Mouse (Mus musculus): Measurements from ENCODE around the gene Slc1a7. TPM values are rescaled to one million over a fixed set of nuclear protein-coding genes. Genes with fewer than 3 reads are reported as not detected.
A peak's percentile ranks its signal among the peaks of the same experiment; 100 is the strongest.

Slc1a7 gene
- 0.05 TPM in 1 of 2 replicates, not detected in the other for polyA plus RNA-seq (2015; fragmentation: Nextera tagmentation; extraction: Ambion mirVana)

DNA sequence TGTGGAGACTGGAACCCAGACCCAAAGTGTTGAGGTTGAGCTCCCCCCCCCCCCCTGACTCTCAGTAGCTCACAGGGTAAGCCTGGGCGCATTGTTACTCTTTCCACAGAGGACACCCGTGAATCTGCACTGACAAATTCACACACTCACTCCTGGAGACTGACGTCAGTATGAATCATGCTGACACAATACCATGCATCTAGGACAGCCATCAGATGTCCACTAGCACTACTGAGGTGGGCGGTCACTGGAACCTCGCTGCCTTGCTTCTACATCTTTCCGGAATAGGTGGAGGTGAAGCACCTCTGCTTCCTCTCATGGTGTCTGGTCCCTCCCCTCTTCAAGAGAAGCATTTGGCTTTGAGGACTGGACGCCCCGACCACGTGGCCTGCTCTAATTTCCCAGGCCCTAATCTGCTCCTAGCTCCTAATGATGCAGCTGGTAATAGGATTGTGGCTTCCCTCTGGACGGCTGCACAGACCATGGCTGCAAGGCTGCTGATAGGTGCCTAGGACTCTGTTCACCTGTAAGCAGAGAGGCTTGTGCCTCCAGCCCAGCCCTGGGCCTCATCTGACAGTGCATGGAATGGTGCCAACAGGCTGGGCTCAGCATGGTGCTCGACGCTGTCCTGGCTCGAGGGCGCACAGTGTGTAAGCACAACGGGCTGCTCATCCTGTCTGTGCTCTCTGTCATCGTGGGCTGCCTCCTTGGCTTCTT lies at the start of gene Slc1a7:
TSS of gene Slc1a7 (plus strand) at position 367 of the 717 bp plus-strand sequence.
- Histone ChIP-seq H3K36me3 (no peaks in the 10 kb centered on the region), H3K9ac (no peak within 1 kb of the TSS), H3K4me3 (no peak within 1 kb of the TSS), H3K4me2 (no peak within 1 kb of the TSS), H3K9me3 (no peaks in the 10 kb centered on the region), H3K27ac (replicated peaks) (no peak within 1 kb of the TSS), H3K27me3 (no peaks in the 10 kb centered on the region), H3K4me1 (replicated peaks) (no peaks in the 10 kb centered on the region)
- 80% methylated on average over 16 of the region's 16 CpGs for WGBS
- no peak for ATAC-seq (ENCODE audit: low FRiP score, low read depth)

DNA sequence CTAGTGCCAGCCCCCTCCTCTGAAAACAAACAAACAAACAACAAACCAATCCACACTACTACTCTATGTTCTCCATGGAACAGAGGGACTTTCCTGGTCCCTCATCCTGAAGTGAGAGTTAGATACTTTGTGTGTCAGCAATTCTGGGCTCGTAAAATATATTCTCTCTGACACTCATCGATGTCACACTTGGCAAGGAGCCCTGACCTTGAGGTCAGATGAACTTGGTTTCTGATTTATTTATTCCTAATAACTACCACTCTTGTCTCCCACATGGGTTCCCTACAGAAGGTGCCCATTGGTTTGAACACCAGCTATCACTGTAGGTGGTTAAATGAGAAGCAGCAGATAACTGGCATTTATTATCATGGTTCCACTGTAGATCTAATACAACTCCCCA lies 47.8 kb upstream of the Slc1a7 start:
- WGBS = 87% methylated on average over 2 of the region's 2 CpGs
- Histone ChIP-seq H3K27me3 (no peaks in the 10 kb centered on the region), H3K9ac (no peak overlapping the region), H3K9me3 (no peaks in the 10 kb centered on the region), H3K27ac (replicated peaks) (no peak overlapping the region), H3K36me3 (no peaks in the 10 kb centered on the region), H3K4me3 (no peak overlapping the region), H3K4me1 (replicated peaks) (peaks cover 17% of the 10 kb centered on the region), H3K4me2 (no peak overlapping the region)
- no peak for ATAC-seq (ENCODE audit: low FRiP score, low read depth)

DNA sequence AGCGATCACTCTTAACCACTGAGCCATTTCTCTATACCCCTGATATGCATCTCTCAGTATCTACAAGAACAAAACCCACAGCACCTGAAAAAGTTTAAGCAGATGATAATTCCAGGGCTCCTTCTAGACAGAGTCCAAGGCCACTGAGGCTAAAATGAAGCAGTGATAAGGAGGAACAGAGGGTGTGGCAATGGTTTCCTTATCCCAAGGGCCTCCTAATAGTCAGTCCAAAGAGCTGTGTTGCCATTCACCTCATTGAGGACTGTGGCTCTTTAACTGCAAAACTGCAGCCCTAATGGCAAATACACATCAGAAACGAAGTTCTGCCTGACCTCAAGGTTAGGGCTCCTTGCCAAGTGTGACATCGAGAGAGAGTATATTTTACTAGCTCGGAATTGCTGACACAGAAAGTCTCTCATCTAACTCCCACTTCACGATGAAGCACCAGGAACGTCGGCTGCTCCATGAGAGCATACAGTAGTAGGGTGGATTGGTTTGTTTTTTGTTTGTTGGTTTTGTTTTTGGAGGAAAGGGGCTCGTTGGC lies 46.9 kb upstream of the Slc1a7 start:
- peaks cover 17% of the 10 kb centered on the region for H3K4me1 ChIP-seq (replicated peaks)
- H3K4me3 ChIP-seq = no peak overlapping the region
- WGBS = 79% methylated on average over 8 of the region's 8 CpGs
- H3K9ac ChIP-seq = no peak overlapping the region
- H3K4me2 ChIP-seq = no peak overlapping the region
- ATAC-seq (ENCODE audit: low FRiP score, low read depth) = no peak
- H3K36me3 ChIP-seq = no peaks in the 10 kb centered on the region
- H3K9me3 ChIP-seq = no peaks in the 10 kb centered on the region
- H3K27me3 ChIP-seq = no peaks in the 10 kb centered on the region
- no peak overlapping the region for H3K27ac ChIP-seq (replicated peaks)

DNA sequence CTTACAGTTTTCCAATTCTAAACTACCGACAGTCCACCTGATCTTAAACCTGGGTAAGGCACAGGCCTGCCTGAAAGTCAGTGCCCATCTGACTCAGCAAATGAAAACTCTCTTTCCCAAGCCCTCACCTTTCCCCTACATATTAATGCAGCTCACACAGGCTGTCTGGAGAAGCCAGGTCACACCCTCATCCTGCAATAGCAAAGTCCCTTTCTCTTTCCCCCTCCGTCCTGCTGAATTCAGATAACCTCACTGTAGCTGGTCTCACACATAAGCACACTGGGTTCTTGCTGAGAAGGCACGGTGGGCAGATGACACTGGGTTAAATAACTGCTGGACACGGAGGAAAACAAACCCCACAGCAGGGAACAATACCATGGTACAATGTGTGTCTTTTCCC lies 46.2 kb upstream of the Slc1a7 start:
- Histone ChIP-seq H3K9me3 (no peaks in the 10 kb centered on the region), H3K9ac (no peak overlapping the region), H3K4me2 (peak overlapping the region; percentile 89), H3K4me1 (replicated peaks) (peaks cover 17% of the 10 kb centered on the region), H3K36me3 (no peaks in the 10 kb centered on the region), H3K27me3 (no peaks in the 10 kb centered on the region), H3K27ac (replicated peaks) (peak overlapping the region; percentile 21; the same call in 1 of the 2 replicates), H3K4me3 (no peak overlapping the region)
- WGBS = 46% methylated on average over 4 of the region's 4 CpGs
- ATAC-seq (ENCODE audit: low FRiP score, low read depth) = no peak

DNA sequence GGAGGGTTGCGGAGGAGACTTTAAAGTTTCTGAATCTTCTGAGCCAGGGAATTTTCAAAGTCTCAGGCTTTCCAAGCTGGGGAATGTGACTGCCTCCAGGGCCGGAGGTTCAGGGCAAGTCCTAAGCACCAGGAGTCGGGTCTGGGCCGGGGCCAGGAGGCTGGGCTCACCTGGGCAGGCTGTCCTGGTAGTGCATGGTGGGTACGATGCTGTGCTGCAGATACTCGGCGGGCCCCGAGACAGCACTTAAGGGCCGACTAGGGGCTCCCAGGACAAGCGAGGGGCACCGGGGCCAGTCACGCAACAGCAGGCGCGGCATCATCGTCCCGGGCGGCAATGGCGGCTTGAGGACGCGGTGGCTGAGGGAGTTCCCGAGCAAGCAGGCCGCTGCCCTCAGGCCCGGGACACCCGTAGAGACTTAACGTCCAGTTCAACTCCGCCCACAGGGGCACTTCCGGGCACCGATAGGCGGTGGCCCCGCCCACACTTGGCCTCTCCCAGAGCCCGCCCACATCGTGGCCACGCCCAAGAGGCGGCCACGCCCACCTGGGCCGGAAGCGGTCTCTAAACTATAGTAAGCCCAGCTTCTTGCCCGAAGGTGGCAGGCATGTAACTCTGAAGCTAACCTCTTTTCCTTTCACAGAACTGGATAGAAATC lies 44.9 kb upstream of the Slc1a7 start, which contains the start of gene Cpt2:
TSS of gene Cpt2 (minus strand) at position 466 of the 658 bp plus-strand sequence.
- Histone ChIP-seq H3K9ac (peak within 1 kb of the TSS; percentile 67), H3K27me3 (no peaks in the 10 kb centered on the region), H3K4me3 (peak within 1 kb of the TSS; percentile 64), H3K27ac (replicated peaks) (peak within 1 kb of the TSS; percentile 68), H3K9me3 (no peaks in the 10 kb centered on the region), H3K36me3 (no peaks in the 10 kb centered on the region), H3K4me2 (peak within 1 kb of the TSS; percentile 89), H3K4me1 (replicated peaks) (peaks cover 17% of the 10 kb centered on the region)
- ATAC-seq (ENCODE audit: low FRiP score, low read depth) = peak; percentile 94
- WGBS = 2% methylated on average over 38 of the region's 38 CpGs

DNA sequence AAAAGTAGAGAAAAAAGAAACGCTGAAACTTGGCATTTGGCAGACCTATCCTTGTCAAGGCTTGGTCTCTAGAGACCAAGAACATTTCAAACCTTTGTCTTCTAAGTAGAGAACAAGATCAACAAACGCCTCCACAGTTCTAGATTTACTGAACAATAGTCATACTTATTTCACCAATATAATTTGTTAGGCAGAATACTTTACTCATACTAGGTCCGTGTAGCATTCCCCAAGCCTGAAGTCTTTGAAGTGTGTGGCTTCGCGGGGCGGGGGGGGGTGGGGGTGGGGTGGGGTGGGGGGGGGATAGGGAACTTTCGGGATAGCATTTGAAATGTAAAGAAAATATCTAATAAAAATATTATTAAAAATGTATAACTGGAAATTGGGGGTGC lies 44.3 kb upstream of the Slc1a7 start:
- no peaks in the 10 kb centered on the region for H3K36me3 ChIP-seq
- WGBS = 45% methylated on average over 7 of the region's 7 CpGs
- no peak overlapping the region for H3K27ac ChIP-seq (replicated peaks)
- H3K9ac ChIP-seq = peak overlapping the region; percentile 67; the same call in 1 of the 2 replicates
- H3K27me3 ChIP-seq = no peaks in the 10 kb centered on the region
- H3K4me2 ChIP-seq = peak overlapping the region; percentile 89
- H3K4me1 ChIP-seq (replicated peaks) = peaks cover 17% of the 10 kb centered on the region
- no peak for ATAC-seq (ENCODE audit: low FRiP score, low read depth)
- H3K4me3 ChIP-seq = peak overlapping the region; percentile 64
- H3K9me3 ChIP-seq = no peaks in the 10 kb centered on the region

DNA sequence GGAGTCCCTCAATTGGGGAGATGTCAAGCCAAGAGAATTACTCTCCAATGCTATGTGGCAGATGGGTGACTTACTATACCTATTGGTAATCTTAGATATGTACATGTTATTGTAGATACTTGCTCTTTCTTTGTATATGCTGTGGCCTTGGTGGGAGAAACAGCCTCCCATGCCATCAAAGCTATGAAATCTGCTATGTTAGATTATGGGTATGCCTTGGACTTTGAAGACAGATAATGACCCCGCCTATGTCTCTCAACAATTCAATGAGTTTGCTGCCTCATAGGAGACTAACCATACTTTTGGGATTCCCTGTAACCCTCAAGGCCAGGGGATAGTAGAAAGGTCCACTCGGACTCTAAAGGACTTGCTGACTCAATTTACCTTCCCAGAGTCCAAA lies 39.9 kb upstream of the Slc1a7 start:
- H3K27ac ChIP-seq (replicated peaks) = no peak overlapping the region
- no peak overlapping the region for H3K4me3 ChIP-seq
- no peak overlapping the region for H3K9ac ChIP-seq
- ATAC-seq (ENCODE audit: low FRiP score, low read depth) = no peak
- H3K9me3 ChIP-seq = no peaks in the 10 kb centered on the region
- H3K4me2 ChIP-seq = no peak overlapping the region
- WGBS = 65% methylated on average over 2 of the region's 2 CpGs
- peaks cover 4% of the 10 kb centered on the region; the same call in 1 of the 2 replicates for H3K4me1 ChIP-seq (replicated peaks)
- H3K27me3 ChIP-seq = no peaks in the 10 kb centered on the region
- no peaks in the 10 kb centered on the region for H3K36me3 ChIP-seq

DNA sequence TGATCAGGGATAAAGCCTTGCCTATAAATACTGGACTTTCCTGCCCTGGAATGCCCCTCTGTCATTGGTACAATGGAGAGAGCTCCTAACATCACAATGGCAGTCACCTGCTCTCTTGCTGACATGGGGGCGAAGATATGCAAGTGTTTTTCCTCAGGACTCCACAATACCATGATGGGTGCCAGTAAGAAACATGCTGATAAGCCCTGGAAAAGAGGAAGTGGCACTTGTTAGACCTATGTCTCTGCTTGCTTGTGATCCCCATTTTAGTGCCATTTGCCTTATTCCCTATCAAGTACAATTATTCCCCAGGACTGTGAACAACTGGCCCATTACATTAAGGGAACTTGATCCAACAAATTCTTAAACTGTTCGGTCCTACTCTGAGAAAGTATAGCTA lies 39.4 kb upstream of the Slc1a7 start:
- Histone ChIP-seq H3K9ac (no peak overlapping the region), H3K27ac (replicated peaks) (no peak overlapping the region), H3K9me3 (no peaks in the 10 kb centered on the region), H3K36me3 (no peaks in the 10 kb centered on the region), H3K4me3 (no peak overlapping the region), H3K4me2 (no peak overlapping the region), H3K27me3 (no peaks in the 10 kb centered on the region), H3K4me1 (replicated peaks) (0 out of 2 replicates have a peak, but pooled peaks cover under 1% of the 10 kb centered on the region)
- WGBS = 82% methylated on average over 2 of the region's 2 CpGs
- ATAC-seq (ENCODE audit: low FRiP score, low read depth) = no peak

DNA sequence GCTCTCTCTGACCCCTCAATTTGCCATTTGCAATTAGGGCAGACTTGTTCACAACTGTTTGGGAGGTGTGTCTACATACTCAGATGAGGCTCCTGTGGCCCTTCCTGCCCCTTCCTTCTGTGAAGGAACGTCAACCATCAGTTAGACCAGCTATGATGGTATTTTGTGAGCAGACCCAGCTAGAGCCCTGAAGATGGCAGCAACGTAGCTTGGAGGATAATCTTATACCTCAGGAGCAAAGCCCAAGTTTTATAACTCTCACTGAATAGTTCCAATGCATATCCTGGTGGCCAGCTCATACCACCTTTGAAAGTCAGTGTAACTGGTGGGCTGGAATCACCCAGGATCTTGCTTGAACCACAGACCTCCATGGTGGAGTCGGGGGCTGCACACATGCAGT lies 36.7 kb upstream of the Slc1a7 start:
- Histone ChIP-seq H3K27ac (replicated peaks) (no peak overlapping the region), H3K27me3 (no peaks in the 10 kb centered on the region), H3K9me3 (no peaks in the 10 kb centered on the region), H3K4me1 (replicated peaks) (no peaks in the 10 kb centered on the region), H3K36me3 (no peaks in the 10 kb centered on the region), H3K4me3 (no peak overlapping the region), H3K4me2 (no peak overlapping the region), H3K9ac (no peak overlapping the region)
- 83% methylated on average over 3 of the region's 3 CpGs for WGBS
- ATAC-seq (ENCODE audit: low FRiP score, low read depth) = no peak

DNA sequence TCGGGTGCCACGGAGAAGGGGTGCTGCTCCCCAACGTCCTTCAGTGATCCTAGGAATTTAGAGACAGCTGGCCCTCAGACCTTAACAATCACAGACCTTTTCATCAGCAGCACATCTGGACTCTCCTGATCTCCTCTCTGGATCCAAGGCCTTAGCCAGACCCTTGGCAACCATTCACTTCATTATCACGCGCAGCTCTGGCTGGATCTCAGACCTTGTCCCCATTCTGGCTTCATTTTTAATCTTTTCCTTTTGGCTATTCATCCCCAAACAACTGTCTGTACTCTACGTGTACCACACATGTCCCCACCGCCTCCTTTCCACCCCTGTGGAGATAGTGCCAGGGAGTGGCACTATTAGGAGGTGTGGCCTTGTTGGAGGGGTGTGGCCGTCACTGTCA lies 34.9 kb upstream of the Slc1a7 start:
- Histone ChIP-seq H3K4me2 (no peak overlapping the region), H3K9ac (no peak overlapping the region), H3K4me3 (no peak overlapping the region), H3K9me3 (no peaks in the 10 kb centered on the region), H3K4me1 (replicated peaks) (0 out of 2 replicates have a peak, but pooled peaks cover 4% of the 10 kb centered on the region), H3K27ac (replicated peaks) (no peak overlapping the region), H3K36me3 (no peaks in the 10 kb centered on the region), H3K27me3 (no peaks in the 10 kb centered on the region)
- WGBS = 80% methylated on average over 8 of the region's 8 CpGs
- no peak for ATAC-seq (ENCODE audit: low FRiP score, low read depth)

DNA sequence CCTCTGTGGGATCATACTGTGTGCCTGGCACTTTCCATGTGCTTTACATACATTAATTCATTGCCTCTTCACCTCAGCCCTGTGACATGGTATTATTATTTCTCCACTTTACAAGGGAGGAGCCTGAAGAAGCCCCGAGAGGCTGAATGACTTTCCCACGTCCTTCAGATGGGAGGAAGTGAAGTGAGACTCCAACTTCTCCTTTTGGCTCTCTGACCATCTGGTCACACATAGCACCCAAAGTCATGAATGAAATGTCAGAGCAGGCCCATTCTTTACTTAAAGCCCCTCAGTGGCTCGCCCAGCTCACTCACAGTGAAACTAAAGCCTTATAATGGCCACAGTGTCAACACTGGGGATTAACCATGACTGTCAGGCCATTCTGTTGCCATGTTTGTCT lies 32.9 kb upstream of the Slc1a7 start:
- no peaks in the 10 kb centered on the region for H3K9me3 ChIP-seq
- H3K4me1 ChIP-seq (replicated peaks) = 0 out of 2 replicates have a peak, but pooled peaks cover 4% of the 10 kb centered on the region
- H3K9ac ChIP-seq = no peak overlapping the region
- WGBS = 73% methylated on average over 3 of the region's 3 CpGs
- H3K27ac ChIP-seq (replicated peaks) = no peak overlapping the region
- ATAC-seq (ENCODE audit: low FRiP score, low read depth) = no peak
- no peaks in the 10 kb centered on the region for H3K36me3 ChIP-seq
- no peaks in the 10 kb centered on the region for H3K27me3 ChIP-seq
- no peak overlapping the region for H3K4me3 ChIP-seq
- H3K4me2 ChIP-seq = no peak overlapping the region

DNA sequence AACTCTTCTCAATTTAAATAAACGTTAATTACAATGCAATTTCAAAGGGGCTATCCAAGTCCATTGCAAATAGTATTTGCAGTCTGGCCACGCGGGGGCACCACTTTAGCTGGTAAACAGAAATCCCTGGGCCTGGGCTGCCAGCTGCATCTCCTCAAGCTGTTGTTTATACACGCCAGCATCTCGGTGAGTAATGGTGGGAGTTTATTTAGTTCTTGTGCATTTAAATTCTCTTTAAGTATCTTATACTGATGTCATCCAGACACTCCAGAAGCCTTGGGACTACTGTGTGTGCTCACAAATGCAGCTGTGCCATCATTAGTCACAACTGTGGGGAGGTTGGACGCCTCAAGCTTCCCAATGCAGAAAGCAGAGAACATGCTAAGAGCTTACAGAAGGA lies 30.8 kb upstream of the Slc1a7 start:
- Histone ChIP-seq H3K4me3 (no peak overlapping the region), H3K9me3 (no peaks in the 10 kb centered on the region), H3K36me3 (no peaks in the 10 kb centered on the region), H3K4me2 (no peak overlapping the region), H3K9ac (no peak overlapping the region), H3K27me3 (no peaks in the 10 kb centered on the region), H3K27ac (replicated peaks) (no peak overlapping the region), H3K4me1 (replicated peaks) (0 out of 2 replicates have a peak, but pooled peaks cover 4% of the 10 kb centered on the region)
- WGBS = 27% methylated on average over 6 of the region's 6 CpGs
- ATAC-seq (ENCODE audit: low FRiP score, low read depth) = no peak
